Mouse (Mus musculus): ENCODE results near the gene Cpne2.

Gene Cpne2

DNA sequence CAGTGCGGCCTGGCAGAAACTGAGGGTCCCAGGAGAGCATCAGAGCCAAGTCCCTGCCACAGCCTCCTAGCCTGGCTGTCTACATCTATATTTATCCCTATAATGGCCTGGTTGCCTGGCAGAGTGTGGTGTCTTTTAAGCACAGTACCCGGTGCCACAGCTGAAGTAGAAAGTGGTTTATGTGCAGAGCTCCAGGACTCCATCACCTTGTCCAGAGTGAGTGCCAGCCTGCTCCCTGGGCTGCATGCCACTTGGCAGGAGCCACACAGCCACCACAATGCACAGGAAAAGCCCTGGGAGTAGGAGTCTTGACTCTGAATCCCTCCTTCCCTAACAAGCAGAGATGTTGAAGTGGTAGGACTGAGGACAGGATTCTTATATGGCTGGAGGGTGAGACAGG lies 4.7 kb downstream of the Cpne2 start:
- no peak for DNase-seq

DNA sequence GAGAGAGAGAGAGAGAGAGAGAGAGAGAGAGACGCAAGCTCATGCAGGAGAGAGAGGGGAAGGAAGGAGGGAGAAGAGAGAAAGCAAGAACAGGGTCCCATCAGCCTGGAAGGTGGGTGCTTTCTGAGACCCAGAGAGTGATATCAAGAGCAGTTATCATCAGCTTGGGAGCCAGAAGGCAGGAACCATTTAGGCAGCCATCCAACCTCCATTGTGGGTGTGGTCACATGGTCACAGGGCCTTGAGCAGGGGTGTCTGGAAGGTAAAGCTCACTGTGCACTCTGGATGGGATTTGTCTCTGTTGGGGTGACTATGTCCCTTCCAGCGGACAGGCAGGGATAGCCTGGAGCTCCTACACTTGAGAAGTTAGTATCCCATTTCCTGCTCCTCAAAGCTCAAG lies 7.2 kb downstream of the Cpne2 start:
- DNase-seq, result no peak

DNA sequence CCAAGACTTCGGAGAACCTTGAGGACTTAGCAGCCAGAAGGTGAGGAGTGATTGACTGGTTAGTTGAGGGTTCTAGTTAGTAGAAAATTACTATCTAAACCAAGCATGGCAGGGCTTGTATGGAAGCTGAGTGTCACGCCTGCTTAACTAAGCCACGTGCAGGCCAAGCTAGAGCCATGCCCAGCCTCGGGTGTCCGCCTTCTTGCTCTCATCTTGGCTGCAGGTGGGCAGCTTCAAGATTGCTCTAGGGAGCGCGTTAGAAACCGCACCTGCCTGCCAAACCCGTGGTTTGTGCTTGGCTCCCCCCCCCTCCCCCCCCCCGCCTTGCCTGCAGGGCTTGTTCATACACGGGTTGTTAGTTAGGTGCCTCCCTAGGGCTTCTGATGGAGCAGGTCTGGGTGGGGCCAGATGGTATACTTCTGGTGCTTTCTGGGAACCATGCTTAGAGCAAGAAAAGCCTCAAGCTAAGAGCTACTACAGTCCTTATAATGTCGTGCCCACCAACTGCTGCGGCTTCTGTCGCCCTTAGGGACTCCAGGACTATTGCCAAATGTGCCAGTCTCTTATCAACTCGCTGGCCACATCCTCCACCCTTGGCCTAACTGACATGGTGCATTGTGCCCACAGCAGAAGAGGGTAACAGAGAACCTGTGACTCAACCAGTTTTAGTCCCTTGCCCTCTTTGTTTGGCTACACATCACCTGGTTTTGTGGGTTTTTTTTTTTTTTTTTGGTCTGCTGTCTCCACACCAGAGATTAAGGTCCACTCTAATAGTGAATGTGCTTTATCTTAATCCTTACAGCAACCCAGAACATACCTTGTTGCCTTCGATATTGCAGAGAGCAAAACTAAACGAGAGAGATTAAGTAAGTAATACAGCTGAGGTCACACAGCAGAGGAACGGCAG lies 8.4 kb downstream of the Cpne2 start:
- DNase-seq, result no peak

- no peak for DNase-seq
These were observed 11.2 kb downstream of the Cpne2 start for GRCm38 (mm10) chr8:94543981-94544380.

DNA sequence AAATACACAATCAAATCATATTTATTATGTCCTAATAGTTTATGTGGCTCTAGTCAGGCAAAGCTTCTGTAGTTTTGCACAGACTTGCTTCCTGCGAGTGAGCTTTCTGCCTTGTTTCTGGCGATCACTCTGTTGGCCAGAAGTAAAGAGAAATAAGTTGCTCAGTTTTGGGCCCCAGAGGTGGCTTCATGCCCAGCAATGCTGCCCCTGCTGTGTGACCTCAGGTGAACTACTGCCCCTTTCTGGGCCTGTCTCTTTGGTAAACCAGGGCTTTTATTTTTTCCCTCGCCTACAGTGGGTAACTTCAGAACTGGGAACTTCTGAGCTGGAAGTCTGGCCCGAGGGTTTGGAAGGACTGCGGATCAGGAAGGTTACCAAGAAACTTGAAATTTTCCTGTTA lies 16.3 kb downstream of the Cpne2 start:
- DNase-seq, result no peak

DNA sequence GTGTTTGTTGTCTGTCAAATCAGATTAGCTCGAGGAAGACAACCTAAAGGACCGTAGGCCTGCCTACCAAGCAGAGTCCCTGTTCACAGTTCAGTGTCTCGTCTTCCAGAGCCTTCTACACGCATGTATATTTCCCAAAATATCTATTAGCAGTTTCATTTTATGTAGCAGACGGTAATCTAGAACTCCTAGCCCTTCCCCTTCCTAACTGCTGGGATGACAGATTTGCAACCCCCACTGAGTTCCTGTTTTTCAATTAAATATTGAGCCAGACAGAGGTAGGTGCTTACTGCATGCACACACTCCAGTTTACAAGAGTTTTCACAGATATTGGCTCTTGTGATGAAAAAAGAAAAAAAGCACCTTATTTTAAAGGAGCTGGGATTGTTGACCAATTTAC lies 16.7 kb downstream of the Cpne2 start:
- DNase-seq, result no peak

- DNase-seq, result no peak
These were observed 17.2 kb downstream of the Cpne2 start for GRCm38 (mm10) chr8:94549998-94550397.

DNA sequence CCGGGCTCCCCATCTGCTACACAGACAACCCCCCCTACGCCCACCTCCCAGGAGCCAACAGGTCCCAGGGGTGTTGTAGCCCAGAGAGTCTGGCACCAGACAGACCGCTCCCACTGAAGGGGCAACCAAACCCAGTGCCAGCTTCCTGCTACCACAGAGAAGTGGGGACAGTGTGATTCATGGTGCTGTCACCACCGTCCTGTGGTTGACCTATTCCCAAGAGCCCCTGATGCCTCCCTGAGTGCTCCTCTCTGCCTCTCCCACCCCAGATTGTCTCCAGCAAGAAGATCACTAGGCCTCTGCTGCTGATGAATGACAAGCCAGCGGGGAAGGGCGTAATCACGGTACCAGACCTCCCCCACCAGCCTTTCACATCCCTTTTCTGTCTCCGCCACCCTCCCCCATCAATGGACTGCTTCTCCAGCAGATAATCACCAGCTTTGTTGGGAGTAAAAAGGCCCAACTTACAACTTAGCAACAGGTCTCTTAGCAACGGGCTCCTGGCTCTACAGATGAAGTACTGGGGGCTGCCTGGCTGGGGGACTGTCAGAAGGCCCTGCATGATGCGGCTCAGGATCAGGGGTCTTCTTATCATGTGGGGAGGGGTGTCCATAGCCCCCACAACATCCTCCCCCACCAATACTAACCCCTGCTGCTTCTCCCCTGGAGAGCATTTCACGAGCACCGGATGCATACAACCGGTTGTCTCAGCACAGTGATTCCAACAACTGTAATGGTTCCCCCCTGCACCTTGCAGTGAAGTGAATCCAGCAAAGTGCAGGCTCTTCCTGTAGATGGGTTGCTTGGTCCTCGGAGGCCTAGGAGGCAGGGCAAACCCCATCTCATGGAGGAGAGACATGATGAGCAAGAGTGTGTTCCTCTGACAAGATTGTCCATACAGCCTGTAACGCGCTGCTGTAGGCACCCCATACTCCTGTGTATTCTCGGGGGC lies 19.0 kb downstream of the Cpne2 start:
- no peak for DNase-seq

GRCm38 (mm10) chr8:94552696-94553095 lies 19.9 kb downstream of the Cpne2 start:
- DNase-seq, result no peak

DNA sequence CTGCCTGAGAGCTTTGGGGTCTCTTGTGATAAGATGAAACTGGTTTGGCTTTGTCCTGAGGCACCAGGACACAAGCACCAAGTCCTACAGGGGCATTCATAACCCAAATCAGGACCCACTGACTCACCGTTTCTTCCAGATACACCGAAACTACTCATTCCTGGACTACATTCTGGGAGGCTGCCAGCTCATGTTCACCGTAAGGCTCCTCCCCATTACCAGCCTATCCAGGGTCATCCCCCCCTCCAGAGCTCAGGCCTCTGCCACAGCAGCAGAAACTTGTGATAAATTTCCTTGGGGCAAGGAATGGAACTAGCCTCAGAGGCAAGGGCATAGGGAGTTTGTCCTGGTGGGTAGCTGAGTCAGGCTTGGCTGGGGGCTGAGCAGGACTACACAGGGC lies 24.5 kb downstream of the Cpne2 start:
- no peak for DNase-seq

DNA sequence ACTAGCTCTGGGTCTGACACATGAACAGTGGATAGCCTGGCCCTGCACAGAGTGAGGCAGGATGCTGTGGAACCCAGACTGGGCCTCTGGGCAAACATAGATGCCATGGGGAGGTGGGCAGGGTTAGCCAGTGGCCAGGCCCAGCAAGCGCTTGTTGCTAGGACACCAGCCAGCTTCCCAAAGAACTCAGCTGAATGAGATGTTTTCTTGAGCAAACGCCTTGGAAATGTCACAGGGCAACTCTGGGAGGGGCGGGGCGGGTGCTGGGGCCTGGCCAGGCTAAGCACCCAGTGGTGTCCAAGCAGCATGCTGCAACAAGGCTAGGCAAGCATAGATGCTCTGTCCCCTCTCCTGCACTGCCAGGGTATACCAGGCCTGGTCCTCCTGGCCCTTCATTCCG lies 28.5 kb downstream of the Cpne2 start:
- no peak for DNase-seq

GRCm38 (mm10) chr8:94564421-94564820 lies 31.6 kb downstream of the Cpne2 start:
- DNase-seq, result no peak

DNA sequence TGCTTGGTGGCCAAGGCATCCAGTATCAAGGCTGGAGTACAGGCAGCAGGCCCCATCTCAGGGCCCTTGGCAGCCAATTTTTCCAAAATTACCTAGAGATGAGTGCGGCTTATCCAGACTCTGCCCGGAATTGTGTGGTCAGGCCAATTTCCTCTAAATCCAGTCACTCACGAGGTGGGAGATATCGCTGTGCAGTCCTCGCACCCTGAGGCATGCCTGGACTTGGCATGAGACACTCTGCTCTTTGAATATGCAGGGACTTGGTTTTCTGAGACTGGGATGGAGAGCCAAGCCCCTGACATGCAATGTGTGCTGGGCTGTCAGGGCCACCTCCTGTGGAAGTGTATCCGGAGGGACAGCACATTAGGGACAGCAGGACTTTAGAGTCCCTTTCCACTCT lies 33.2 kb downstream of the Cpne2 start:
- DNase-seq, result no peak

DNA sequence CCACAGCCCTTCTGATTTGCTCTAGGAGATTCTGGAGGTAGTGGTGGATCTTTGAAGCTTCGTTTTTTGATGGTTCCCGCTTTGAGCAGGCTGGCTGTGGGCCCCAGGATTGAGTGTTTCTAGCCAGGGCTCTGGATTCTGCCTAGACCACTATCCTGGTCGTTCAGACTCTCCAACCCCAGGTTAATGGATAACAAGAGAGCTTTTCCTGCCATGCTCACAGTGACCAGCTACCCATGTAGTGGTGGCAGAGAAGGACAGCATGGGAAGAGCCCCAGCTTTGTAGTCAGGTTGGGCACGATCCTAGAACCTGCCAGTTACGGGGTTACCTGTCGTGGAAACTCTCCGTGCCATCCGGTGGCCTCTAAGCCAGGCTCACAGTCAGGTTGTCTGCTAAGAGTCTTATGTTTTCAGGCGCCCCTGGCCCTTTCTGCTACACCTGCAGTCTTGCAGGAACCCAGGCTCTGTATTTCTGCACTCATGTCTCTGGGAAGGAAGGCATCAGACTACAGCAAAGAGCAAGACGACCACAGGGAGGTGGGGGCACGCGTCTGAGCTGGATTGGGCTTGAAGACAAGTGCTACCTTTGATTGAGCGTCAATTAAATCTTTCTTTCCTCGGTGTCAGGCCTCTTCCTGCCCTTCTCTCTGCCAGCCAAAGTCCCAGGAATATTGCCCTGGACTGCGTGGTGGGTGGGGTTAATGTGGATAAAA lies 33.8 kb downstream of the Cpne2 start:
- DNase-seq, result no peak

GRCm38 (mm10) chr8:94567159-94567849 lies 34.5 kb downstream of the Cpne2 start:
- DNase-seq, result no peak

DNA sequence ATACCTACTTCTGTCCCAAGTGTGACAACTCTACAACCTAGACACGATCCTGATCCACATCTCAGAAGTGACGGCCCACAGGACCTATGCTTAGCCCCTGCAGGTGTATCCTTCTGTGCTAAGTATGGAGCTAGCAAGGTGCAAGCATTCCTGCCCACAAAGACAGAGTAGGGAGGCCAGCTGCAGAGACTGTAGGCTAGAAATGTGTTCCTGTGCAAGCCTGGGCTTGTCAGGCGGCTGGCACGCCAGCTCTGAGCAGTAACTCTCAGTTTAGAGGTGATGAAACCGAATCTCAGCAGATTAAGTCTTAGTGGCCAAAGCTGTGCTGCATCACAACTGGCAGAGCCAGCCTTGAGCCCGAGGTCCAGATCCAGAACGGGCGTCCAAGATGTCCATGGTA lies 35.3 kb downstream of the Cpne2 start:
- no peak for DNase-seq

DNA sequence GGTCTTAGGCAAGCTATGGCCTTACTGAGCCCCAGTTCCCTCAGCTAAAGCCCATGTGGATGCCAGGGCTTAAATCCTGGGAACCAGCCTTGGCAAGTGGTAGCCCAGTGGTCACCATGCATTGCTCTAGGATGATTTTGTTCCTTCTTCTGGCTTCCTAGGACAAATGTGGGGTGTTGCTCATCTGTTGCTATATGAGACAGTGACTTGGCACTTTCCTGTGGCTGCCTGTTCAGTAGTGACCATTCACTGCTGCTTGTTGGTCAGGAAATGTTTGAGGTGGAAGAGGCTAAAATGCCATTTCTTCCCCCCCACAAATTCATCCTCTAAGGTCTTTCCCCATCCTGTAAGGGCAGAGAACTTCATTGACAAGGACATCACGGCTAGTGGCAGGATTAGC lies 36.6 kb downstream of the Cpne2 start:
- DNase-seq, result no peak

DNA sequence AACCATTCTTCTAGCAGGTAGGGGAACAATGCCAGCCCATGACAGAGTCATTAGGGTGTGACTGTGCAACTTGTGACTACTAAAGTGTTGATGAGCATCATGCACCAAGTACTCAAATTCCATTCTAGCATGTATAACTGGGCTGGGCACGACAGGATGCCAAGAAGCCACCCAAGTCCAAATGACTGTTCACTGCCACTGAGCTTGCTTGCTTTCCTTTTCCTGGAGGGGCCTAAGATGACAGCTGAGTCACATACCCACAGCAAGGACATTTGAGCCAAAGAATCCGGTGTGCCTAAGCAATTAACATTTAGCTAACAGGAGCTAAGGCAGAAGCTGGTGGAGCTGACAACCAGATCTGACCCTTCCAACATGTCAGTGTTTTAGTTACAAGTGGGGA lies 39.1 kb downstream of the Cpne2 start:
- no peak for DNase-seq

- peak; percentile 45 for DNase-seq
These were observed 41.5 kb downstream of the Cpne2 start for GRCm38 (mm10) chr8:94574159-94574907.

DNA sequence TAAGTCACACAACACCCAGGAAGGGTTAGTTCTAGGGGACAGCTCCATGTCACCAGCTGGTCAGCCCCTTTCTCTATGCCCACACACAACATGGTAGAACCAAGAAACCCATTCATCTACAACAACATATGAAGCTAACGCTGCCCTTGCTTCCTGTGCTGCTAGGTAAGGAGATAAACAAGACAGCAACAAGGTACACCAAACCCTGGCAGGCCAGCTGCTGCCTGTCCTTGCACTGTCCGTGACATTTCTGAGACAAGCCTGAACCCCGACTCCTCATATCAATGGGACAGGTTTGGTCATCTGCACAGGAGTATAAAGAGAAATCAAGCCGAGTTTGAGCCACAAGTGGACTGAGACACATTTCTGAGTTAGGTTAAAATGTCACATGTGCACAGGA lies 42.4 kb downstream of the Cpne2 start:
- DNase-seq, result no peak

GRCm38 (mm10) chr8:94581820-94582483 lies 49.2 kb downstream of the Cpne2 start:
- no peak for DNase-seq

Measured in cerebellum, adult 8-10 months (tissue).